Mouse (Mus musculus) bone marrow, adult 2 months (tissue): ENCODE measurements at regions not wholly inside any gene's neighbourhood (a gene's known extent, or its start where the extent isn't known, plus 50 kb on each side); places are given as distances from the start of the nearest gene placed in this dataset.

Experiments
- CTCF ChIP-seq: fragments of 200-500 bp; IDR thresholded peaks from 2 replicates; pipeline ENCODE4 v1.5.1; 2011; ENCODE audit warnings: low read length, control low read depth; ENCODE audit not compliant: control insufficient read depth, insufficient read depth
- POLR2A ChIP-seq: fragments of 200-500 bp; IDR thresholded peaks from 2 replicates; pipeline ENCODE4 v1.6.1; 2011; ENCODE audit warnings: low read depth, mild to moderate bottlenecking, control low read depth, low read length, borderline replicate concordance; ENCODE audit not compliant: control insufficient read depth

DNA sequence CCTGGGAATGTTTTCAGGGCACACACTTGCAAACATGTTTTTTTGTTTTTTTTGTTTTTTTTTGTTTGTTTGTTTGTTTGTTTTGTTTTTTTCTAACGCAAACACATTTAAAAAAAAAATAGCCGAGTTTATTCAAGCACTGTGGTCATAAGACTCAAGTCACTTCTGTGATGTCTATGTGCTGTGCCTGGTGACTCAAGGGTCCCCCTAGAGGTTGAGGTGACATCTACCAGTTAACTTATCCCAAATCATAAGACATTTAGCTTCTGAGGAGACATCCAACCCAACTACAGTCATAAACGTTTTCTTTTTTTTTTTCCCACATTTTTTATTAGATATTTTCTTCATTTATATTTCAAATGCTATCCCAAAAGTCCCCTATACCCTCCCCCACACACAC lies 281.2 kb upstream of the Rgma start:
- TF ChIP-seq CTCF = no peak
- TF ChIP-seq POLR2A = no peak
